Mouse (Mus musculus) midbrain, embryonic 11.5 days (tissue): ENCODE data around the gene Tmem128. TPM values are rescaled to one million over a fixed set of nuclear protein-coding genes. Genes with fewer than 3 reads are reported as not detected.

Experiments
- ATAC-seq: fragments of 200-750 bp; cut with Nextera tagmentation; 2 replicates; pipeline ENCODE4 v1.8.0; 2017; ENCODE audit warnings: moderate TSS enrichment, moderate library complexity; ENCODE audit not compliant: low FRiP score
- DNase-seq: peaks from one replicate; pipeline ENCODE4 v3.0.0; 2015; ENCODE audit warnings: low spot score; ENCODE audit errors: missing footprints
- H3K27ac ChIP-seq: fragments of 300-500 bp; sonication (generic); 2 replicates; pipeline ENCODE4 v1.5.1; 2014; ENCODE audit warnings: low read depth, low read length
- H3K27me3 ChIP-seq: fragments of 300-500 bp; sonication (generic); 2 replicates; pipeline ENCODE4 v1.6.1; 2014; ENCODE audit warnings: mild to moderate bottlenecking, low read length, moderate library complexity, mixed read lengths; ENCODE audit not compliant: control insufficient read depth, insufficient read depth
- H3K36me3 ChIP-seq: fragments of 300-500 bp; sonication (generic); 2 replicates; pipeline ENCODE4 v1.6.1; 2014; ENCODE audit warnings: mild to moderate bottlenecking, low read length, moderate library complexity, mixed read lengths; ENCODE audit not compliant: control insufficient read depth, insufficient read depth
- H3K4me1 ChIP-seq: fragments of 300-500 bp; sonication (generic); 2 replicates; pipeline ENCODE4 v1.6.1; 2014; ENCODE audit warnings: low read length; ENCODE audit not compliant: control insufficient read depth, insufficient read depth
- H3K4me2 ChIP-seq: fragments of 300-500 bp; sonication (generic); 2 replicates; pipeline ENCODE4 v1.6.1; 2014; ENCODE audit warnings: mild to moderate bottlenecking, moderate library complexity
- H3K4me3 ChIP-seq: fragments of 300-500 bp; sonication (generic); 2 replicates; pipeline ENCODE4 v1.5.1; 2014; ENCODE audit warnings: low read depth, low read length
- H3K9ac ChIP-seq: fragments of 300-500 bp; sonication (generic); 2 replicates; pipeline ENCODE4 v1.6.1; 2014; ENCODE audit warnings: low read length
- H3K9me3 ChIP-seq: fragments of 300-500 bp; sonication (generic); 2 replicates; pipeline ENCODE4 v1.6.1; 2016; ENCODE audit warnings: low read length; ENCODE audit not compliant: control insufficient read depth
- WGBS: fragments of 180-500 bp; shearing (Covaris S2); extraction: QIAGEN DNeasy Blood & Tissue Kit; methylation state at CpG from one replicate; pipeline ENCODE4 v1.1.7; 2014; 5-methylcytosine and 5-hydroxymethylcytosine counted together
- polyA plus RNA-seq: library from polyadenylated mRNA; unstranded; fragments of >200 nt; fragmentation: Nextera tagmentation; extraction: Ambion mirVana; gene quantifications from 2 replicates; pipeline ENCODE4 v1.2.1, GENCODE M21; 2014

Gene Tmem128
- polyA plus RNA-seq, 1 experiment from 2014 or later, result 104 TPM

GRCm38 (mm10) chr5:38301761-38302411, 41.9 kb downstream of the Tmem128 start:
- WGBS, result 87% methylated on average over 12 of the region's 12 CpGs
- ATAC-seq (no peak), DNase-seq (no peak)
- H3K4me3 ChIP-seq, result no peak overlapping the region
- no peaks in the 10 kb centered on the region for H3K27me3 ChIP-seq
- no peak overlapping the region for H3K4me2 ChIP-seq
- no peaks in the 10 kb centered on the region for H3K4me1 ChIP-seq
- no peaks in the 10 kb centered on the region for H3K9me3 ChIP-seq
- no peaks in the 10 kb centered on the region for H3K36me3 ChIP-seq
- no peak overlapping the region for H3K27ac ChIP-seq
- no peak overlapping the region for H3K9ac ChIP-seq

GRCm38 (mm10) chr5:38302651-38303050, 42.7 kb downstream of the Tmem128 start:
- DNase-seq, result no peak
- Histone ChIP-seq H3K4me1 (no peaks in the 10 kb centered on the region), H3K27me3 (no peaks in the 10 kb centered on the region), H3K27ac (no peak overlapping the region), H3K9ac (no peak overlapping the region), H3K9me3 (no peaks in the 10 kb centered on the region), H3K36me3 (no peaks in the 10 kb centered on the region), H3K4me3 (no peak overlapping the region), H3K4me2 (no peak overlapping the region)
- 33% methylated on average over 12 of the region's 12 CpGs for WGBS
- ATAC-seq, result no peak

- Histone ChIP-seq H3K9ac (no peak overlapping the region), H3K9me3 (no peaks in the 10 kb centered on the region), H3K4me1 (no peaks in the 10 kb centered on the region), H3K27me3 (no peaks in the 10 kb centered on the region; the same call in 1 of the 2 replicates), H3K4me2 (no peak overlapping the region), H3K36me3 (no peaks in the 10 kb centered on the region), H3K4me3 (no peak overlapping the region), H3K27ac (no peak overlapping the region)
- 77% methylated on average over 2 of the region's 2 CpGs for WGBS
- no peak for ATAC-seq
- DNase-seq, result no peak
Observed at GRCm38 (mm10) chr5:38305241-38305640, 45.3 kb downstream of the Tmem128 start.

GRCm38 (mm10) chr5:38307255-38308101, 47.5 kb downstream of the Tmem128 start:
- Histone ChIP-seq H3K27me3 (no peaks in the 10 kb centered on the region; the same call in 1 of the 2 replicates), H3K4me1 (no peaks in the 10 kb centered on the region), H3K4me2 (peak overlapping the region; percentile 58), H3K9ac (peak overlapping the region; percentile 40; the same call in 1 of the 2 replicates), H3K4me3 (peak overlapping the region; percentile 36), H3K9me3 (no peaks in the 10 kb centered on the region), H3K27ac (no peak overlapping the region), H3K36me3 (no peaks in the 10 kb centered on the region)
- ATAC-seq (peak; percentile 87), DNase-seq (peak; percentile 99)
- WGBS, result 9% methylated on average over 26 of the region's 26 CpGs

- Histone ChIP-seq H3K9me3 (no peaks in the 10 kb centered on the region), H3K4me2 (no peak overlapping the region), H3K9ac (no peak overlapping the region), H3K4me3 (no peak overlapping the region), H3K27me3 (no peaks in the 10 kb centered on the region; the same call in 1 of the 2 replicates), H3K36me3 (no peaks in the 10 kb centered on the region), H3K4me1 (no peaks in the 10 kb centered on the region), H3K27ac (no peak overlapping the region)
- DNase-seq, result peak; percentile 86
- peak; percentile 60 for ATAC-seq
- WGBS, result 49% methylated on average over 5 of the region's 5 CpGs
Observed at GRCm38 (mm10) chr5:38308873-38309272, 48.9 kb downstream of the Tmem128 start.

- DNase-seq, result no peak
- Histone ChIP-seq H3K4me1 (no peaks in the 10 kb centered on the region), H3K9ac (no peak overlapping the region), H3K36me3 (no peaks in the 10 kb centered on the region), H3K27ac (no peak overlapping the region), H3K9me3 (no peaks in the 10 kb centered on the region), H3K27me3 (no peaks in the 10 kb centered on the region; the same call in 1 of the 2 replicates), H3K4me3 (no peak overlapping the region), H3K4me2 (no peak overlapping the region)
- 73% methylated on average over 3 of the region's 3 CpGs for WGBS
- no peak for ATAC-seq
Observed at GRCm38 (mm10) chr5:38309795-38310194, 49.8 kb downstream of the Tmem128 start.

Other genes with a start within 250 kb of the Tmem128 start
- gene Stx18, start 221.4 kb upstream of the Tmem128 start, polyA plus RNA-seq, result 48.6 and 56.7 TPM in 2 replicates
- 76.7 and 77.4 TPM in 2 replicates for gene Nsg1, start 100.3 kb upstream of the Tmem128 start, polyA plus RNA-seq
- gene Zbtb49, start 39.7 kb upstream of the Tmem128 start, polyA plus RNA-seq, result 13.5 and 17.8 TPM in 2 replicates
- gene Lyar, start 39.7 kb upstream of the Tmem128 start, polyA plus RNA-seq, result 129 and 143 TPM in 2 replicates
- 0.07 TPM in 1 of 2 replicates, not detected in the other for gene Otop1, start 15.8 kb downstream of the Tmem128 start, polyA plus RNA-seq
- gene Drd5, start 59.2 kb downstream of the Tmem128 start, polyA plus RNA-seq, result 0.11 TPM in 1 of 2 replicates, not detected in the other
- gene Slc2a9, start 243.0 kb downstream of the Tmem128 start, polyA plus RNA-seq, result 0.07 and 0.48 TPM in 2 replicates